Mouse (Mus musculus): ENCODE data around the gene Zfp981. TPM values are rescaled to one million over a fixed set of nuclear protein-coding genes. Genes with fewer than 3 reads are reported as not detected.
"Not testable (repeated sequence)": the region's sequence is repeated elsewhere in the genome, so short reads cannot be mapped to it uniquely, and the experiment has no call there.

Zfp981 gene
- total and polyA plus RNA-seq, 2 experiments from 2014 or later: not detected

- H3K9me3 ChIP-seq (replicated peaks; ENCODE audit: control insufficient read depth, low read length): peaks cover 55% of the 10 kb centered on the region
- not testable (repeated sequence) for H3K4me1 ChIP-seq (ENCODE audit: control insufficient read depth, insufficient read depth); DNase-seq (ENCODE audit: low spot score); H3K27ac ChIP-seq (ENCODE audit: low read depth); H3K36me3 ChIP-seq (replicated peaks; ENCODE audit: control insufficient read depth, insufficient read depth, low read length); ATAC-seq (ENCODE audit: insufficient read depth, low read depth); H3K4me3 ChIP-seq (ENCODE audit: low read depth, low read length); H3K9ac ChIP-seq (replicated peaks; ENCODE audit: low read depth, low read length); H3K4me2 ChIP-seq (ENCODE audit: low read depth, low read length); H3K27me3 ChIP-seq (ENCODE audit: control insufficient read depth, insufficient read depth, low read length)
- WGBS: 57% methylated on average over 4 of the region's 4 CpGs
Observed at GRCm38 (mm10) chr4:146489196-146489595, 12.6 kb upstream of the Zfp981 start.

- not testable (repeated sequence) for DNase-seq (ENCODE audit: low spot score); H3K36me3 ChIP-seq (replicated peaks; ENCODE audit: control insufficient read depth, insufficient read depth, low read length); H3K27me3 ChIP-seq (ENCODE audit: control insufficient read depth, insufficient read depth, low read length); H3K27ac ChIP-seq (ENCODE audit: low read depth); H3K4me2 ChIP-seq (ENCODE audit: low read depth, low read length); H3K4me3 ChIP-seq (ENCODE audit: low read depth, low read length); H3K9ac ChIP-seq (replicated peaks; ENCODE audit: low read depth, low read length); H3K4me1 ChIP-seq (ENCODE audit: control insufficient read depth, insufficient read depth); ATAC-seq (ENCODE audit: insufficient read depth, low read depth)
- 62% methylated on average over 1 of the region's 1 CpGs for WGBS
- H3K9me3 ChIP-seq (replicated peaks; ENCODE audit: control insufficient read depth, low read length): peaks cover 52% of the 10 kb centered on the region
Observed at GRCm38 (mm10) chr4:146491993-146492392, 9.8 kb upstream of the Zfp981 start.

GRCm38 (mm10) chr4:146492439-146492838, 9.4 kb upstream of the Zfp981 start:
- no peak overlapping the region for H3K9ac ChIP-seq (replicated peaks; ENCODE audit: low read depth, low read length)
- H3K27me3 ChIP-seq (ENCODE audit: control insufficient read depth, insufficient read depth, low read length): no peaks in the 10 kb centered on the region
- no peak for TF ChIP-seq EP300 (IDR thresholded peaks at IDR 0.05; ENCODE audit: low read depth)
- TF ChIP-seq CTCF (IDR thresholded peaks at IDR 0.05; ENCODE audit: low read depth): no peak
- no peaks in the 10 kb centered on the region for H3K4me1 ChIP-seq (ENCODE audit: control insufficient read depth, insufficient read depth)
- DNase-seq (ENCODE audit: low spot score) (no peak), ATAC-seq (ENCODE audit: insufficient read depth, low read depth) (no peak)
- no peak overlapping the region for H3K4me2 ChIP-seq (ENCODE audit: low read depth, low read length)
- peaks cover 53% of the 10 kb centered on the region for H3K9me3 ChIP-seq (replicated peaks; ENCODE audit: control insufficient read depth, low read length)
- no peak overlapping the region for H3K4me3 ChIP-seq (ENCODE audit: low read depth, low read length)
- H3K36me3 ChIP-seq (replicated peaks; ENCODE audit: control insufficient read depth, insufficient read depth, low read length): no peaks in the 10 kb centered on the region
- no peak overlapping the region for H3K27ac ChIP-seq (ENCODE audit: low read depth)

GRCm38 (mm10) chr4:146492851-146493250, 9.0 kb upstream of the Zfp981 start:
- no peaks in the 10 kb centered on the region for H3K4me1 ChIP-seq (ENCODE audit: control insufficient read depth, insufficient read depth)
- H3K9me3 ChIP-seq (replicated peaks; ENCODE audit: control insufficient read depth, low read length): peaks cover 57% of the 10 kb centered on the region
- no peaks in the 10 kb centered on the region for H3K27me3 ChIP-seq (ENCODE audit: control insufficient read depth, insufficient read depth, low read length)
- no peak overlapping the region for H3K4me2 ChIP-seq (ENCODE audit: low read depth, low read length)
- H3K4me3 ChIP-seq (ENCODE audit: low read depth, low read length): no peak overlapping the region
- no peaks in the 10 kb centered on the region for H3K36me3 ChIP-seq (replicated peaks; ENCODE audit: control insufficient read depth, insufficient read depth, low read length)
- no peak for DNase-seq (ENCODE audit: low spot score)
- no peak for ATAC-seq (ENCODE audit: insufficient read depth, low read depth)
- H3K27ac ChIP-seq (ENCODE audit: low read depth): no peak overlapping the region
- H3K9ac ChIP-seq (replicated peaks; ENCODE audit: low read depth, low read length): no peak overlapping the region
- 41% methylated on average over 1 of the region's 1 CpGs for WGBS
- TF ChIP-seq EP300 (IDR thresholded peaks at IDR 0.05; ENCODE audit: low read depth): no peak
- TF ChIP-seq CTCF (IDR thresholded peaks at IDR 0.05; ENCODE audit: low read depth): 0 out of 2 replicates have a peak, but pooled peaks have one; percentile 8

- H3K9me3 ChIP-seq (replicated peaks; ENCODE audit: control insufficient read depth, low read length): peaks cover 63% of the 10 kb centered on the region
Observed at GRCm38 (mm10) chr4:146493319-146493907, 8.4 kb upstream of the Zfp981 start.

GRCm38 (mm10) chr4:146494980-146495379, 6.8 kb upstream of the Zfp981 start:
- WGBS: 49% methylated on average over 4 of the region's 4 CpGs
- Histone ChIP-seq H3K4me2 (ENCODE audit: low read depth, low read length) (no peak overlapping the region), H3K4me3 (ENCODE audit: low read depth, low read length) (no peak overlapping the region), H3K9ac (replicated peaks; ENCODE audit: low read depth, low read length) (no peak overlapping the region), H3K4me1 (ENCODE audit: control insufficient read depth, insufficient read depth) (no peaks in the 10 kb centered on the region), H3K27me3 (ENCODE audit: control insufficient read depth, insufficient read depth, low read length) (no peaks in the 10 kb centered on the region), H3K9me3 (replicated peaks; ENCODE audit: control insufficient read depth, low read length) (peaks cover 65% of the 10 kb centered on the region), H3K36me3 (replicated peaks; ENCODE audit: control insufficient read depth, insufficient read depth, low read length) (no peaks in the 10 kb centered on the region), H3K27ac (ENCODE audit: low read depth) (no peak overlapping the region)
- ATAC-seq (ENCODE audit: insufficient read depth, low read depth) (no peak), DNase-seq (ENCODE audit: low spot score) (no peak)
- no peak for TF ChIP-seq CTCF (IDR thresholded peaks at IDR 0.05; ENCODE audit: low read depth)
- no peak for TF ChIP-seq EP300 (IDR thresholded peaks at IDR 0.05; ENCODE audit: low read depth)

More at GRCm38 (mm10) chr4:146493319-146493907, 8.4 kb upstream of the Zfp981 start:
- DNase-seq (ENCODE audit: low spot score); ATAC-seq (ENCODE audit: insufficient read depth, low read depth); H3K4me3 ChIP-seq (ENCODE audit: low read depth, low read length); H3K36me3 ChIP-seq (replicated peaks; ENCODE audit: control insufficient read depth, insufficient read depth, low read length); H3K27me3 ChIP-seq (ENCODE audit: control insufficient read depth, insufficient read depth, low read length); H3K4me1 ChIP-seq (ENCODE audit: control insufficient read depth, insufficient read depth); H3K4me2 ChIP-seq (ENCODE audit: low read depth, low read length); H3K9ac ChIP-seq (replicated peaks; ENCODE audit: low read depth, low read length); H3K27ac ChIP-seq (ENCODE audit: low read depth): not testable (repeated sequence)
- WGBS: 78% methylated on average over 6 of the region's 6 CpGs

GRCm38 (mm10) chr4:146497695-146498275, 4.0 kb upstream of the Zfp981 start:
- not testable (repeated sequence) for DNase-seq (ENCODE audit: low spot score); ATAC-seq (ENCODE audit: insufficient read depth, low read depth); H3K4me1 ChIP-seq (ENCODE audit: control insufficient read depth, insufficient read depth); H3K9ac ChIP-seq (replicated peaks; ENCODE audit: low read depth, low read length); H3K36me3 ChIP-seq (replicated peaks; ENCODE audit: control insufficient read depth, insufficient read depth, low read length); H3K4me2 ChIP-seq (ENCODE audit: low read depth, low read length); H3K27ac ChIP-seq (ENCODE audit: low read depth); H3K27me3 ChIP-seq (ENCODE audit: control insufficient read depth, insufficient read depth, low read length); H3K4me3 ChIP-seq (ENCODE audit: low read depth, low read length)
- H3K9me3 ChIP-seq (replicated peaks; ENCODE audit: control insufficient read depth, low read length): peaks cover 64% of the 10 kb centered on the region
- 65% methylated on average over 9 of the region's 9 CpGs for WGBS

GRCm38 (mm10) chr4:146509029-146509428, 7.2 kb downstream of the Zfp981 start:
- 91% methylated on average over 17 of the region's 24 CpGs for WGBS
- not testable (repeated sequence) for H3K36me3 ChIP-seq (replicated peaks; ENCODE audit: control insufficient read depth, insufficient read depth, low read length); DNase-seq (ENCODE audit: low spot score); H3K4me3 ChIP-seq (ENCODE audit: low read depth, low read length); ATAC-seq (ENCODE audit: insufficient read depth, low read depth); H3K27me3 ChIP-seq (ENCODE audit: control insufficient read depth, insufficient read depth, low read length); H3K4me1 ChIP-seq (ENCODE audit: control insufficient read depth, insufficient read depth); H3K9ac ChIP-seq (replicated peaks; ENCODE audit: low read depth, low read length); H3K27ac ChIP-seq (ENCODE audit: low read depth); H3K4me2 ChIP-seq (ENCODE audit: low read depth, low read length)
- H3K9me3 ChIP-seq (replicated peaks; ENCODE audit: control insufficient read depth, low read length): peaks cover 11% of the 10 kb centered on the region

All from heart, postnatal 0 days (tissue).